Mouse (Mus musculus) kidney, postnatal 0 days (tissue): ENCODE results near the gene Ptprg. TPM values are rescaled to one million over a fixed set of nuclear protein-coding genes. Genes with fewer than 3 reads are reported as not detected.

Experiments used
- ATAC-seq: fragments of 200-750 bp; cut with Nextera tagmentation; replicated peaks from 2 replicates; pipeline ENCODE4 v1.8.0; 2017; ENCODE audit warnings: low read depth, moderate number of reproducible peaks, moderate TSS enrichment, moderate library complexity; ENCODE audit not compliant: low FRiP score
- DNase-seq: peaks from one replicate; pipeline ENCODE4 v3.0.0-alpha.2; 2016; ENCODE audit warnings: low spot score
- H3K27ac ChIP-seq: fragments of 300-500 bp; sonication (generic); 2 replicates; pipeline ENCODE4 v1.5.1; 2014; ENCODE audit warnings: mild to moderate bottlenecking
- H3K27me3 ChIP-seq: fragments of 300-500 bp; sonication (generic); 2 replicates; pipeline ENCODE4 v1.6.1; 2014; ENCODE audit warnings: low read length, mixed read lengths; ENCODE audit not compliant: insufficient read depth
- H3K36me3 ChIP-seq: fragments of 300-500 bp; sonication (generic); 2 replicates; pipeline ENCODE4 v1.6.1; 2014; ENCODE audit warnings: low read length, mixed read lengths; ENCODE audit not compliant: insufficient read depth
- H3K4me1 ChIP-seq: fragments of 300-500 bp; sonication (generic); replicated peaks from 2 replicates; pipeline ENCODE4 v1.6.1; 2014; ENCODE audit warnings: antibody characterized with exemption, low read length, mixed read lengths; ENCODE audit not compliant: insufficient read depth
- H3K4me2 ChIP-seq: fragments of 300-500 bp; sonication (generic); 2 replicates; pipeline ENCODE4 v1.6.1; 2014; ENCODE audit warnings: mild to moderate bottlenecking, low read length, moderate library complexity, mixed read lengths
- H3K4me3 ChIP-seq: fragments of 300-500 bp; sonication (generic); replicated peaks from 2 replicates; pipeline ENCODE4 v1.5.1; 2014; ENCODE audit warnings: low read depth, low read length
- H3K9ac ChIP-seq: fragments of 300-500 bp; sonication (generic); 2 replicates; pipeline ENCODE4 v1.6.1; 2014; ENCODE audit warnings: low read depth, low read length
- H3K9me3 ChIP-seq: fragments of 300-500 bp; sonication (generic); replicated peaks from 2 replicates; pipeline ENCODE4 v1.6.1; 2016; ENCODE audit warnings: low read length, inconsistent platforms, mixed read lengths
- CTCF ChIP-seq: IDR thresholded peaks from 2 replicates; pipeline ENCODE4 v1.5.1; 2016; ENCODE audit warnings: antibody characterized with exemption, low read depth, mild to moderate bottlenecking, moderate library complexity
- WGBS: fragments of 180-500 bp; shearing (Covaris S2); extraction: QIAGEN DNeasy Blood & Tissue Kit; methylation state at CpG from one replicate; pipeline ENCODE4 v1.1.7; 2014; 5-methylcytosine and 5-hydroxymethylcytosine counted together
- polyA plus RNA-seq: library from polyadenylated mRNA; unstranded; fragments of >200 nt; fragmentation: Nextera tagmentation; extraction: Ambion mirVana; gene quantifications from 2 replicates; pipeline ENCODE4 v1.2.1, GENCODE M21; 2015

The Ptprg gene
- polyA plus RNA-seq, 1 experiment from 2014 or later, result 23.5 TPM

DNA sequence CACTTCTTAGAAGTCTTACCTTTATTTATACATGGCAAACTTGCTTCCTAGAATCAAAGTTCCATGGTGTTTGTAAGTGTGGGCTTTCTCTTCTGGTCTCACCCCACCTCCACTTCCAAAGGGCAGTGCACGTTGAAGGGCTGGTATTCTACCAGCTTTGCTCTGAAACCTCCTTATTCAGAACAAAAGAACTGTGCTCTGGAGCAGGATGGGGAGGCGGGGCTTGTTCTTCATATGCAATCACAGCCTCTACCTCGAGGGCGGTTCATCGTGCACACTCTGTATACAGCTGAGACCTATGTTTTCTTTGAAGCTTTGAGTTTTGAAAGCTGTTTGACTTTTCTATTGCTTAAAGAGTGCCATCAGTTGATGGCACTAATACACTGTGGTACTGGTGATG lies 412.5 kb downstream of the Ptprg start:
- no peak for TF ChIP-seq CTCF
- ATAC-seq (no peak), DNase-seq (no peak)
- Histone ChIP-seq H3K27me3 (no peaks in the 10 kb centered on the region), H3K9ac (no peak overlapping the region), H3K36me3 (no peaks in the 10 kb centered on the region), H3K4me1 (no peaks in the 10 kb centered on the region; the same call in 1 of the 2 replicates), H3K27ac (no peak overlapping the region), H3K4me2 (no peak overlapping the region), H3K9me3 (no peaks in the 10 kb centered on the region), H3K4me3 (no peak overlapping the region)
- 50% methylated on average over 5 of the region's 5 CpGs for WGBS

DNA sequence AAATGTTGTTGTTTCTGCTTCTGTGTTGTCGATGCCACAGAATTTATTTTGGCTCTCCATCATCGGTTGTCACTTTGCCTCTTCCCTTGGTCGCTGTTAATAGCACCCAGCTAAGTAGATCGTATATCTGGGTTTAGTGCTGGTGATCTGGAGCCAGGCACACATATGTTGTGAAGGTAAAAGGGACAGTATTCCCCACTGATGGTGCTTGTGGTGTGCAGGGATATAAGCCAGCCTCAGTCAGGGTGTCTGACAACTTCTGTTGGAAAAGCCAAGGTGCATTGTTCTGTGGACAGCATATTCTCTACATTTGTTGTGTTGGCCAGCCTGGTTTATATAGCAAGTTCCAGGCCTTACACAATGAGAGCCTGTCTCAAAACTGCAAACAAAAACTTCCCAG lies 428.4 kb downstream of the Ptprg start:
- DNase-seq, result no peak
- Histone ChIP-seq H3K9me3 (no peaks in the 10 kb centered on the region), H3K27ac (no peak overlapping the region), H3K4me1 (no peaks in the 10 kb centered on the region), H3K4me2 (no peak overlapping the region), H3K27me3 (no peaks in the 10 kb centered on the region), H3K4me3 (no peak overlapping the region), H3K9ac (no peak overlapping the region), H3K36me3 (no peaks in the 10 kb centered on the region)
- WGBS, result 32% methylated on average over 4 of the region's 4 CpGs
- no peak for ATAC-seq
- no peak for TF ChIP-seq CTCF

DNA sequence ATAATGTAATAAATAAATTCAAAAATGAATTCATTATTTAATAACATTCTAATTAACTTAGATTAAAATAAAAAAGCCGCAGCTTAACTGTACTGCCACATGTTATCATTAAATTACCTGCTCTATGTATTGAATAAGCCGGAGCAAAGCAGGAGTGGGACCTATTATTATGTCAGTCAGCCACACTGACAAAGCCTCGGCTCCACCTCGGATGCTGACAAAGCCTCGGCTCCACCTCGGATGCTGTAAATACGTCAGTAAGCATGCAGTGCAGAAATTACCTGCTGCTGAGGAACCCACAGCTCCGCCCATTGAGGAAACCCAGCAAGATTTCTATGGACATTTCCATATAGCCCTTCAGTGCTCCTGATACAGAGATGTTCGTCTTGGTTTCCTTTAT lies 429.7 kb downstream of the Ptprg start:
- no peak overlapping the region for H3K27ac ChIP-seq
- WGBS, result 73% methylated on average over 9 of the region's 9 CpGs
- H3K9me3 ChIP-seq, result no peaks in the 10 kb centered on the region

DNA sequence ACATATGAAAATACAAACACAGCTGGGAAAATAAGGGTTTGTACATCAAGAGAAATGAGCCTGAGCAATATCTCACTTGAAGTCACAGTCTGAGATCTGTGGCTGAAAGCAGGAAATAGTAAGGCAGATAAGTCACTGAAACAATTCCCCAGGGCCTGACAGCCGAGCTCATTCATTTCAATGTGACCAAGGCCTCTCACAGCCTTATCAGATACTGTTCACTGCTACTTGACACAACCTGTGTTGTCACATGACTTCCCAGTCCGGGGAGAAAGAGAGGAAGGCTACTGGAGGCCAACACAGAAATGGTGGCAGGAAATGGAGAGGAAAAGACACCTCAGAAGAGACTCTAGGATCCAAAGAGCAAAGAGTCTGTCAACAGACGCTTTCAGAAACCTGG lies 430.8 kb downstream of the Ptprg start:
- H3K4me3 ChIP-seq, result no peak overlapping the region
- no peak overlapping the region for H3K4me2 ChIP-seq
- H3K9ac ChIP-seq, result no peak overlapping the region
- H3K9me3 ChIP-seq, result no peaks in the 10 kb centered on the region
- DNase-seq (peak; percentile 23), ATAC-seq (no peak)
- H3K4me1 ChIP-seq, result no peaks in the 10 kb centered on the region
- no peak for TF ChIP-seq CTCF
- no peaks in the 10 kb centered on the region for H3K36me3 ChIP-seq
- H3K27me3 ChIP-seq, result no peaks in the 10 kb centered on the region
- no peak overlapping the region for H3K27ac ChIP-seq
- WGBS, result 46% methylated on average over 3 of the region's 3 CpGs

More for the DNA sequence above, 429.7 kb downstream of the Ptprg start:
- Histone ChIP-seq H3K27me3 (no peaks in the 10 kb centered on the region), H3K36me3 (no peaks in the 10 kb centered on the region), H3K9ac (no peak overlapping the region), H3K4me2 (no peak overlapping the region), H3K4me1 (no peaks in the 10 kb centered on the region), H3K4me3 (no peak overlapping the region)
- no peak for TF ChIP-seq CTCF
- ATAC-seq (no peak), DNase-seq (no peak)

DNA sequence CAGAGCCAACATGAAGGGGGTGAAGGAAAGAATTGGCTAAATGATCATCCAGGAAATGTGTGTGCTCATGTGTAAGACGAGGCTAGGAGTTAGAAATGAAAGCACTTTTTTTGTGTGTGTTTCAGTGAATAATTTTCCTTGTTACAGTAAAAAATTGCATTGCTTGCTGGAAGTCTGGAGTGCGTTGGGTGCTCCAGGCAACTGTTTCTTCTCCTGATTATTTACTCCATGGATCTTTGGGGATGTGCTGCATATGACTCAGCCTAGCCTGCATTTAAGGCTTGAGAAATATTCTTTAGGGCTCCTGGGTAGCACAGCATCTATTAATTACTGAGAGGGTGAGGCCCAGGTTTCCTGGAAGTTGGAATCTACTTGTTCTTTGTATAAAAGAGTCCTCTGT lies 435.6 kb downstream of the Ptprg start:
- Histone ChIP-seq H3K27ac (no peak overlapping the region), H3K9me3 (no peaks in the 10 kb centered on the region), H3K9ac (no peak overlapping the region), H3K36me3 (no peaks in the 10 kb centered on the region), H3K27me3 (no peaks in the 10 kb centered on the region), H3K4me3 (no peak overlapping the region), H3K4me2 (no peak overlapping the region), H3K4me1 (no peaks in the 10 kb centered on the region)
- 62% methylated on average over 2 of the region's 2 CpGs for WGBS
- DNase-seq, result no peak
- no peak for TF ChIP-seq CTCF
- no peak for ATAC-seq

DNA sequence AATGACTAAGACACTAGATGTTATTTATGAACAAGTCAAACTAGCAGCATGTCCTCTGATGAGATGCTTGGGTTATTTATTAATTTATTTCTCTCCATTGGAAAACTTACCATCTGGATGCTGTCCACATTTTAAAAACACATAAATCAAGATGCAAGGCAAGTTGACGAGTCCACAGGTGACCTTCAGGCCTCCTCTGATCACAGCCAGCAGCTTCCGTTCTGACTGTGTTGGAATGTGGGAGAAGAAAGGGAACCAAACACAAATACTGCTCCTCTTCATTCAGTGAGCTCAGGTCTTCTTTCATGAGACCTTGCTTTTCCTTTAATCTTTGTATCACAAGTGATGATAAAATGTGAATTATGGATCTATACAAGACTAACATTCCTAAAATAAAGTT lies 437.8 kb downstream of the Ptprg start:
- Histone ChIP-seq H3K9ac (no peak overlapping the region), H3K27ac (no peak overlapping the region), H3K9me3 (no peaks in the 10 kb centered on the region), H3K4me3 (no peak overlapping the region), H3K36me3 (no peaks in the 10 kb centered on the region), H3K4me1 (no peaks in the 10 kb centered on the region), H3K4me2 (no peak overlapping the region), H3K27me3 (no peaks in the 10 kb centered on the region)
- WGBS, result 47% methylated on average over 2 of the region's 2 CpGs
- DNase-seq (no peak), ATAC-seq (no peak)
- no peak for TF ChIP-seq CTCF

DNA sequence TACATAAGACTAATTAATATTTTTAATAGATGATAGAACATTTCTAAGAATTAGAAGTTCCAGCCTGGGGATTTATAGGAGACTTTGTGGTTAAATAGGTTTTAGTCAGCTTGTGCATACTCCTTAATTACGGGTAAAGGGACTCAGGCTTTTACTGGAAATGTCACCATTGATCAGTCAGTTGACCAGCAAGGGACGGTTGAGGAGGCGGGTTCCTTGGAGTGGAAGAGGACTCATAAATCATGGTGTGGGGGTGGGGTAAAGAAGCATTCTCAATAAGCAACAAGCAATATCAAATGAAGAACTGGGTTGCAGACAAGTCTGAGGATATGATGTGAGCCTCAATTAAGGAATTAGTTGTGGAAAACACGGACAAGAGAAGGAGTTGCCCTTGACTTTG lies 438.8 kb downstream of the Ptprg start:
- Histone ChIP-seq H3K4me2 (no peak overlapping the region), H3K36me3 (no peaks in the 10 kb centered on the region), H3K27me3 (no peaks in the 10 kb centered on the region), H3K4me1 (no peaks in the 10 kb centered on the region), H3K4me3 (no peak overlapping the region), H3K9ac (no peak overlapping the region), H3K9me3 (no peaks in the 10 kb centered on the region), H3K27ac (no peak overlapping the region)
- no peak for TF ChIP-seq CTCF
- no peak for ATAC-seq
- no peak for DNase-seq
- WGBS, result 52% methylated on average over 4 of the region's 4 CpGs
